Mouse (Mus musculus) forebrain, postnatal 0 days (tissue): ENCODE measurements around the gene Nphp1. TPM values are rescaled to one million over a fixed set of nuclear protein-coding genes. Genes with fewer than 3 reads are reported as not detected.

Experiments used
- ATAC-seq: fragments of 200-750 bp; cut with Nextera tagmentation; 2 replicates; pipeline ENCODE4 v1.8.0; 2017; ENCODE audit warnings: mild to moderate bottlenecking, moderate library complexity
- DNase-seq: peaks from one replicate; pipeline ENCODE4 v3.0.0-alpha.2; 2015
- H3K27ac ChIP-seq: fragments of 300-500 bp; sonication (generic); 2 replicates; pipeline ENCODE4 v1.5.1; 2014; ENCODE audit warnings: low read depth, mild to moderate bottlenecking, antibody characterized with exemption, low read length, moderate library complexity, mixed read lengths
- H3K27me3 ChIP-seq: fragments of 300-500 bp; sonication (generic); 2 replicates; pipeline ENCODE4 v1.6.1; 2014; ENCODE audit warnings: mild to moderate bottlenecking, low read length, mixed read lengths; ENCODE audit not compliant: insufficient read depth
- H3K36me3 ChIP-seq: fragments of 300-500 bp; sonication (generic); 2 replicates; pipeline ENCODE4 v1.6.1; 2014; ENCODE audit warnings: mild to moderate bottlenecking, moderate library complexity; ENCODE audit not compliant: insufficient read depth
- H3K4me1 ChIP-seq: fragments of 300-500 bp; sonication (generic); 2 replicates; pipeline ENCODE4 v1.6.1; 2014; ENCODE audit warnings: antibody characterized with exemption; ENCODE audit not compliant: insufficient read depth
- H3K4me2 ChIP-seq: fragments of 300-500 bp; sonication (generic); 2 replicates; pipeline ENCODE4 v1.6.1; 2014; ENCODE audit warnings: low read depth, mild to moderate bottlenecking, moderate library complexity
- H3K4me3 ChIP-seq: fragments of 300-500 bp; sonication (generic); 2 replicates; pipeline ENCODE4 v1.5.1; 2014; ENCODE audit warnings: low read depth, low read length, mixed read lengths
- H3K9ac ChIP-seq: fragments of 300-500 bp; sonication (generic); 2 replicates; pipeline ENCODE4 v1.6.1; 2014; ENCODE audit warnings: mild to moderate bottlenecking
- H3K9me3 ChIP-seq: fragments of 300-500 bp; sonication (generic); 2 replicates; pipeline ENCODE4 v1.6.1; 2016; ENCODE audit warnings: low read length
- CTCF ChIP-seq: sonication (generic); IDR thresholded peaks from 2 replicates; pipeline ENCODE4 v1.5.1; 2016; ENCODE audit warnings: antibody characterized with exemption, control low read depth, low read depth
- WGBS: fragments of 180-500 bp; shearing (Covaris S2); extraction: QIAGEN DNeasy Blood & Tissue Kit; methylation state at CpG from one replicate; pipeline ENCODE4 v1.1.7; 2014; 5-methylcytosine and 5-hydroxymethylcytosine counted together
- polyA plus RNA-seq: library from polyadenylated mRNA; unstranded; fragments of >200 nt; fragmentation: Nextera tagmentation; extraction: Ambion mirVana; gene quantifications from 2 replicates; pipeline ENCODE4 v1.2.1, GENCODE M21; 2015
- total RNA-seq: library from RNA; depleted of rRNA; stranded (reverse); fragments of >200 nt; gene quantifications from 2 replicates; pipeline ENCODE4 v1.2.3, GENCODE M21; 2014; rRNA removed

Gene Nphp1
- total and polyA plus RNA-seq, 2 experiments from 2014 or later: 14.7 to 19.9 TPM

- Histone ChIP-seq H3K9ac (no peak overlapping the region), H3K36me3 (no peaks in the 10 kb centered on the region), H3K4me1 (no peaks in the 10 kb centered on the region), H3K27me3 (no peaks in the 10 kb centered on the region), H3K27ac (no peak overlapping the region), H3K9me3 (no peaks in the 10 kb centered on the region), H3K4me2 (no peak overlapping the region), H3K4me3 (no peak overlapping the region)
- WGBS: 66% methylated on average over 8 of the region's 8 CpGs
- DNase-seq (no peak), ATAC-seq (no peak)
- no peak for TF ChIP-seq CTCF
Observed at GRCm38 (mm10) chr2:127718839-127719468, 69.7 kb downstream of the Nphp1 start.

- no peak for ATAC-seq
- TF ChIP-seq CTCF: no peak
- Histone ChIP-seq H3K27me3 (no peaks in the 10 kb centered on the region), H3K9me3 (no peaks in the 10 kb centered on the region), H3K4me1 (no peaks in the 10 kb centered on the region), H3K9ac (no peak overlapping the region), H3K27ac (no peak overlapping the region), H3K4me2 (no peak overlapping the region), H3K36me3 (no peaks in the 10 kb centered on the region), H3K4me3 (no peak overlapping the region)
- no peak for DNase-seq
- WGBS: 58% methylated on average over 3 of the region's 3 CpGs
Observed at GRCm38 (mm10) chr2:127714726-127715125, 74.0 kb downstream of the Nphp1 start.

- Histone ChIP-seq H3K9me3 (no peaks in the 10 kb centered on the region), H3K4me1 (no peaks in the 10 kb centered on the region), H3K27me3 (no peaks in the 10 kb centered on the region), H3K9ac (no peak overlapping the region), H3K27ac (no peak overlapping the region), H3K4me2 (no peak overlapping the region), H3K36me3 (no peaks in the 10 kb centered on the region), H3K4me3 (no peak overlapping the region)
- ATAC-seq (no peak), DNase-seq (no peak)
- 79% methylated on average over 3 of the region's 3 CpGs for WGBS
- no peak for TF ChIP-seq CTCF
Observed at GRCm38 (mm10) chr2:127708792-127709191, 79.9 kb downstream of the Nphp1 start.

GRCm38 (mm10) chr2:127708060-127708459 lies 80.6 kb downstream of the Nphp1 start:
- ATAC-seq: no peak
- H3K9ac ChIP-seq: no peak overlapping the region
- no peaks in the 10 kb centered on the region for H3K9me3 ChIP-seq
- no peak for TF ChIP-seq CTCF
- 56% methylated on average over 3 of the region's 3 CpGs for WGBS
- no peaks in the 10 kb centered on the region for H3K4me1 ChIP-seq
- H3K4me3 ChIP-seq: no peak overlapping the region
- H3K27me3 ChIP-seq: no peaks in the 10 kb centered on the region
- H3K27ac ChIP-seq: no peak overlapping the region
- no peaks in the 10 kb centered on the region for H3K36me3 ChIP-seq
- H3K4me2 ChIP-seq: no peak overlapping the region
- no peak for DNase-seq

GRCm38 (mm10) chr2:127705267-127705666 lies 83.4 kb downstream of the Nphp1 start:
- no peak for TF ChIP-seq CTCF
- H3K4me1 ChIP-seq: no peaks in the 10 kb centered on the region
- no peaks in the 10 kb centered on the region for H3K27me3 ChIP-seq
- H3K9ac ChIP-seq: no peak overlapping the region
- no peaks in the 10 kb centered on the region for H3K9me3 ChIP-seq
- no peak overlapping the region for H3K4me2 ChIP-seq
- 79% methylated on average over 6 of the region's 6 CpGs for WGBS
- no peaks in the 10 kb centered on the region for H3K36me3 ChIP-seq
- DNase-seq (no peak), ATAC-seq (no peak)
- no peak overlapping the region for H3K4me3 ChIP-seq
- no peak overlapping the region for H3K27ac ChIP-seq

Other genes with a start within 250 kb of the Nphp1 start
- gene Prom2, start 247.4 kb downstream of the Nphp1 start, total RNA-seq: not detected in 2 replicates
- 0.04 TPM in 1 of 2 replicates, not detected in the other for gene Prom2, start 247.4 kb downstream of the Nphp1 start, polyA plus RNA-seq
- gene Zfp661, start 201.8 kb downstream of the Nphp1 start, total RNA-seq: 7.4 and 8.2 TPM in 2 replicates
- 4.1 and 5.0 TPM in 2 replicates for gene Zfp661, start 201.8 kb downstream of the Nphp1 start, polyA plus RNA-seq
- gene Mrps5, start 201.7 kb downstream of the Nphp1 start, total RNA-seq: 65.9 and 85.2 TPM in 2 replicates
- 142 and 159 TPM in 2 replicates for gene Mrps5, start 201.7 kb downstream of the Nphp1 start, polyA plus RNA-seq
- 2.5 and 2.7 TPM in 2 replicates for gene Mal, start 132.2 kb downstream of the Nphp1 start, total RNA-seq
- gene Mal, start 132.2 kb downstream of the Nphp1 start, polyA plus RNA-seq: 1.8 and 2.1 TPM in 2 replicates
- 0.46 and 1.3 TPM in 2 replicates for gene Mall, start 59.0 kb downstream of the Nphp1 start, total RNA-seq
- 0.34 and 0.52 TPM in 2 replicates for gene Mall, start 59.0 kb downstream of the Nphp1 start, polyA plus RNA-seq
- 24.3 and 36.9 TPM in 2 replicates for gene Mtln, start 3.6 kb upstream of the Nphp1 start, total RNA-seq
- gene Mtln, start 3.6 kb upstream of the Nphp1 start, polyA plus RNA-seq: 49.9 and 63.3 TPM in 2 replicates
- gene Bub1, start 43.0 kb upstream of the Nphp1 start, total RNA-seq: 3.9 and 5.2 TPM in 2 replicates
- gene Bub1, start 43.0 kb upstream of the Nphp1 start, polyA plus RNA-seq: 3.3 and 3.7 TPM in 2 replicates
- gene Acoxl, start 50.0 kb upstream of the Nphp1 start, total RNA-seq: not detected in 2 replicates
- gene Acoxl, start 50.0 kb upstream of the Nphp1 start, polyA plus RNA-seq: 0.10 and 0.14 TPM in 2 replicates